ENCODE assay signal across 8 mouse cellular contexts in genomic region chr9:87730961-87731535, GRCm38 (mm10). TPM values are rescaled to one million over a fixed set of nuclear protein-coding genes. Genes with fewer than 3 reads are reported as not detected.
DNase-seq lines count a peak whose midpoint lies in the region; ATAC-seq lines count a peak whose summit lies in the region.

Gene Tbx18 (minus strand): TSS chr9:87731260.

- peak; percentile 36 for DNase-seq in right cerebral cortex, postnatal 25 days
- DNase-seq in right cerebral cortex, postnatal 36 days (ENCODE audit: low spot score in 2 of 2): no peak
- DNase-seq in embryo, embryonic 11 days: peak; percentile 97
- DNase-seq in heart, adult 18-20 months: peak; percentile 87 to 89
- DNase-seq in retina, postnatal 1 day: peak; percentile 92
- no peak for DNase-seq in frontal cortex, postnatal 25 days (ENCODE audit: low spot score in 2 of 2)

- peak within 1 kb of the TSS; percentile 80 for H3K4me2 ChIP-seq in intestine, embryonic 16.5 days (ENCODE audit: low read depth, low read length)
- H3K4me2 ChIP-seq in lung, embryonic 15.5 days: peak within 1 kb of the TSS; percentile 82

- under 1% methylated on average over 27 of the region's 27 CpGs for whole genome bisulfite sequencing in intestine, embryonic 16.5 days
- under 1% methylated on average over 27 of the region's 27 CpGs for WGBS in lung, embryonic 15.5 days

- peak within 1 kb of the TSS; percentile 61 for H3K9ac ChIP-seq in intestine, embryonic 16.5 days (ENCODE audit: low read depth, low read length)
- H3K9ac ChIP-seq in lung, embryonic 15.5 days: peak within 1 kb of the TSS; percentile 17

- peaks cover 55% of the 10 kb centered on the region for H3K27me3 ChIP-seq in intestine, embryonic 16.5 days (replicated peaks; ENCODE audit: control insufficient read depth, insufficient read depth, low read length)
- H3K27me3 ChIP-seq in lung, embryonic 15.5 days: peaks cover 87% of the 10 kb centered on the region

- H3K4me3 ChIP-seq in intestine, embryonic 16.5 days (ENCODE audit: low read length): peak within 1 kb of the TSS; percentile 50
- H3K4me3 ChIP-seq in lung, embryonic 15.5 days: peak within 1 kb of the TSS; percentile 42

- H3K9me3 ChIP-seq in intestine, embryonic 16.5 days (ENCODE audit: control insufficient read depth, low read length): no peaks in the 10 kb centered on the region
- H3K9me3 ChIP-seq in lung, embryonic 15.5 days: no peaks in the 10 kb centered on the region

- H3K27ac ChIP-seq in intestine, embryonic 16.5 days (ENCODE audit: low read length): no peak within 1 kb of the TSS
- H3K27ac ChIP-seq in lung, embryonic 15.5 days: no peak within 1 kb of the TSS

- peak; percentile 57 for ATAC-seq in intestine, embryonic 16.5 days
- peak; percentile 65; the same call in 1 of the 2 replicates for ATAC-seq in lung, embryonic 15.5 days (ENCODE audit: borderline replicate concordance, extremely low read depth, low FRiP score, low TSS enrichment)

- H3K36me3 ChIP-seq in intestine, embryonic 16.5 days (ENCODE audit: control insufficient read depth, insufficient read depth, low read length): no peaks in the 10 kb centered on the region
- H3K36me3 ChIP-seq in lung, embryonic 15.5 days: no peaks in the 10 kb centered on the region

- peaks cover 8% of the 10 kb centered on the region for H3K4me1 ChIP-seq in intestine, embryonic 16.5 days (ENCODE audit: control insufficient read depth, insufficient read depth, low read length)
- peaks cover 21% of the 10 kb centered on the region for H3K4me1 ChIP-seq in lung, embryonic 15.5 days

RNA-seq across cellular contexts. Expression of gene Tbx18, which starts in this region (rescaled TPM):
- 1 to 10 TPM; 3.7 to 4.6 TPM for total RNA-seq in heart, adult 18-20 months (2021)
- polyA plus RNA-seq in intestine, embryonic 16.5 days (2015; fragmentation: Nextera tagmentation; extraction: Ambion mirVana): 0.22 and 0.26 TPM in 2 replicates
- polyA plus RNA-seq in lung, embryonic 15.5 days (2015; fragmentation: Nextera tagmentation; extraction: Ambion mirVana): 0.93 and 1.3 TPM in 2 replicates

Comparison
In these comparisons a context has a peak if more than half of its experiments do, and no peak if none do; other contexts are left out.
1. DNase-seq: peak in right cerebral cortex, postnatal 25 days (single experiment), embryo, embryonic 11 days (single experiment), heart, adult 18-20 months (2 of 2) and retina, postnatal 1 day (single experiment); none in right cerebral cortex, postnatal 36 days (0 of 2) and frontal cortex, postnatal 25 days (0 of 2).
2. Peak in ATAC-seq, H3K4me3 ChIP-seq, H3K9ac ChIP-seq and H3K4me2 ChIP-seq in intestine, embryonic 16.5 days; RNA of the gene not detected or under 1 TPM.